Mouse (Mus musculus): ENCODE measurements around the gene Epas1. TPM values are rescaled to one million over a fixed set of nuclear protein-coding genes. Genes with fewer than 3 reads are reported as not detected.

Epas1 gene
- polyA plus RNA-seq, 2 experiments: 3.0 to 3.4 TPM

DNA sequence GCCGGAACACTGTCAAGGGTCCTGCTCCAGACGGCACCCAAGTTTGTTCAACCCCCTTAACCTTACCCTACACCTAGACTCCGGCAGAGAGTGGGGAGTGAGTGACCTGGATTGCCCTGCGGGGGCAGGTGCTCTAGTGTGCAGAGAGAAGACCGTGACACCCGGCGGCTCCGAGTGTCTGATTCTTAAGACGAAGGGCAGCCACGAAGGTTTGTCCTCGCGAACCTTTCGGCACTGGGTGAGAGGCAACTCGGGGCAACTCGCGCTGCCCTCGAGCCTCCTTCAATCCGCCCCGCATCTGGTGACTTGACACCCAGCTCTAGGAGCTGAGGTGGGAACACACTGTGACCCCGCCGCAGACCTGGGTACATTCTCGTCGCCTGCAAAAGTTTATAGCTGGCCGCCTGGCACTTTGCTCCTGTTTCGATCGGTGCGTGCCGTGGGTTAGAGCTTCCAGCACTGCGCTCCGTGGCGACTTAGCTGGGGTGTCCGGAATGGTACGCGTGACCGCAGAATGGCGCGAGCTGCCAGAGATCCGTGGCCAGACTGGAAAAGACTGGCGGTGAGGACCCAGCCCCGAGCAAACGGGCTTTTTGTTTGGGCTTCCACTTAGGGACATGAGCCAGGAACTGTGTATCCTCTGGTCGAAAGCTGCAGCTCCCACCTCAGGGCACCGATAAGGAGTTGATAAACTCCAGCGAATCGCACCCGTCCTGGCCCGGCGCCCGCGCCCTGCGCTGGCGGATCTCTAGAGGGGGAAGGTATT is 1.5 kb downstream of the Epas1 start:
- WGBS (ENCODE audit: insufficient replicate concordance): under 1% methylated on average over 52 of the region's 52 CpGs
- H3K36me3 ChIP-seq (replicated peaks; ENCODE audit: control insufficient read depth, insufficient read depth, low read depth): no peaks in the 10 kb centered on the region
- peak overlapping the region; percentile 49 to 52 for H3K4me3 ChIP-seq (ENCODE audit: insufficient read depth in 1 of 2, low read depth in 2 of 2, low read length in 2 of 2)
- H3K9me3 ChIP-seq (ENCODE audit: control insufficient read depth, low read length): no peaks in the 10 kb centered on the region
- peaks cover 0 to 4% of the 10 kb centered on the region in 2 experiments; a peak in 1 of 4 replicates for H3K4me1 ChIP-seq (replicated peaks; ENCODE audit: control insufficient read depth in 2 of 2, insufficient read depth in 2 of 2, low read length in 1 of 2)
- TF ChIP-seq CTCF (IDR thresholded peaks at IDR 0.05; ENCODE audit: low read depth): no peak
- TF ChIP-seq EP300 (IDR thresholded peaks at IDR 0.05; ENCODE audit: low read depth): no peak
- ATAC-seq (ENCODE audit: insufficient read depth) (no peak), DNase-seq (ENCODE audit: low read depth in 3 of 3, low spot score in 3 of 3) (no peak)
- peaks cover 47% of the 10 kb centered on the region for H3K27me3 ChIP-seq (ENCODE audit: control insufficient read depth, insufficient read depth, low read length)
- peak overlapping the region; percentile 57 for H3K4me2 ChIP-seq (ENCODE audit: low read depth)
- H3K9ac ChIP-seq (replicated peaks): no peak overlapping the region; the same call in 1 of the 2 replicates
- H3K27ac ChIP-seq: no peak overlapping the region

DNA sequence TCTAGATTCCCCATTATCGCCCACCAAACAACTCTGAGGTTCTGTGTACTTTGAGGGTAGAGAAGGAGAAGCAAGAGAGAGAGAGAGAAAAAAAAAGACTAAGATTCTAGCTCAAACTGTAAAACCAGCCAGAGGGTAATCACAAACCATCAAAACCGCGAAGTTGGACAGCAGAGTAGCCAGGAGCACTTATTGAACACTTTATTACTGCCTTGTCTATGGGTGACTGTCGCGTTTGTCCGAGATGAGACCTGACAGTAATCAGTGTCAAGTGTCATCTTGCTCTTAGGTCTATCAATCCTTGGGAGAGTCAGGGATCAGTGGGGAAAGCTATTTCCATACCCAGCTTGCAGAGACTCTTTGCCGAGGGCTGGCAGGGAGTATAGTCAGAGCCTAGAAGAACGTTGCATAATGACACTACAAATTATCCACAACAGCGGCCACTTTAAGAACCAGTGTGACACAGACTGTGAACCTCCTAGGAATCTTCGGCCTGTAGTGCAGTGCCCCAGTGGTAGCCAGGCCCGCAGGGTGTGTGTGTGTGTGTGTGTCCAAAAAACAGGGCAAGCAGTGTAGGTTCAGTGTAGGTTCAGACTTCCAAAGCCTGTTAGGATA is 2.2 kb downstream of the Epas1 start:
- H3K4me2 ChIP-seq (ENCODE audit: low read depth): peak overlapping the region; percentile 57
- H3K9ac ChIP-seq (replicated peaks): no peak overlapping the region
- no peak for DNase-seq (ENCODE audit: low read depth in 3 of 3, low spot score in 3 of 3)
- peaks cover 47% of the 10 kb centered on the region for H3K27me3 ChIP-seq (ENCODE audit: control insufficient read depth, insufficient read depth, low read length)
- TF ChIP-seq CTCF (IDR thresholded peaks at IDR 0.05; ENCODE audit: low read depth) (no peak), EP300 (IDR thresholded peaks at IDR 0.05; ENCODE audit: low read depth) (no peak)
- H3K36me3 ChIP-seq (replicated peaks; ENCODE audit: control insufficient read depth, insufficient read depth, low read depth): no peaks in the 10 kb centered on the region
- ATAC-seq (ENCODE audit: insufficient read depth): no peak
- peaks cover 0 to 4% of the 10 kb centered on the region in 2 experiments; a peak in 1 of 4 replicates for H3K4me1 ChIP-seq (replicated peaks; ENCODE audit: control insufficient read depth in 2 of 2, insufficient read depth in 2 of 2, low read length in 1 of 2)
- no peaks in the 10 kb centered on the region for H3K9me3 ChIP-seq (ENCODE audit: control insufficient read depth, low read length)
- H3K27ac ChIP-seq: no peak overlapping the region
- peak overlapping the region; percentile 3 to 52; a peak in 3 of 4 replicates for H3K4me3 ChIP-seq (ENCODE audit: insufficient read depth in 1 of 2, low read depth in 2 of 2, low read length in 2 of 2)
- WGBS (ENCODE audit: insufficient replicate concordance): 22% methylated on average over 11 of the region's 11 CpGs

DNA sequence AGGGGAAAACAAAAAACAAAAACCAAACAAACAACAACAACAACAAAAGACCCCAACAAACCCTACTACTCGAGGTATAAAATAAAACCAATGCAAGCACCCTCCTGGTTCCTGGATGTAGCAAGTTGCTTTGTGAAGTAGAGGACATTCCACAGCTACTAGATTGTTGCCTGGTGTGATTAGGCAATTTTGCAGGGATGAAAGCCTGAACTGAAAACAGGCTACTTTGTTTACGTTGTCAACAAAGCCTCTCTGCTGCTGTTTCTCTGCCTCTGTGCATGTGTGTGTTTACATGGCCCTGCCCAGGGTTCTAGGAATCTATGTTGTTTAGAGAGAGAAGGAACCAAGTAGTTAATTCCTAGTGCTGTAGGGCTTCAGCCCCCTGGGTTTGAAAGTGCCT is 4.1 kb downstream of the Epas1 start:
- DNase-seq (ENCODE audit: low read depth in 3 of 3, low spot score in 3 of 3) (no peak), ATAC-seq (ENCODE audit: insufficient read depth) (no peak)
- Histone ChIP-seq H3K4me3 (ENCODE audit: insufficient read depth in 1 of 2, low read depth in 2 of 2, low read length in 2 of 2) (no peak overlapping the region), H3K9me3 (ENCODE audit: control insufficient read depth, low read length) (no peaks in the 10 kb centered on the region), H3K4me2 (ENCODE audit: low read depth) (no peak overlapping the region), H3K36me3 (replicated peaks; ENCODE audit: control insufficient read depth, insufficient read depth, low read depth) (no peaks in the 10 kb centered on the region), H3K9ac (replicated peaks) (no peak overlapping the region), H3K27me3 (ENCODE audit: control insufficient read depth, insufficient read depth, low read length) (peaks cover 41% of the 10 kb centered on the region), H3K27ac (no peak overlapping the region), H3K4me1 (replicated peaks; ENCODE audit: control insufficient read depth in 2 of 2, insufficient read depth in 2 of 2, low read length in 1 of 2) (peaks cover 0 to 4% of the 10 kb centered on the region in 2 experiments; a peak in 1 of 4 replicates)
- 33% methylated on average over 2 of the region's 2 CpGs for WGBS (ENCODE audit: insufficient replicate concordance)
- TF ChIP-seq CTCF (IDR thresholded peaks at IDR 0.05; ENCODE audit: low read depth): no peak
- no peak for TF ChIP-seq EP300 (IDR thresholded peaks at IDR 0.05; ENCODE audit: low read depth)

DNA sequence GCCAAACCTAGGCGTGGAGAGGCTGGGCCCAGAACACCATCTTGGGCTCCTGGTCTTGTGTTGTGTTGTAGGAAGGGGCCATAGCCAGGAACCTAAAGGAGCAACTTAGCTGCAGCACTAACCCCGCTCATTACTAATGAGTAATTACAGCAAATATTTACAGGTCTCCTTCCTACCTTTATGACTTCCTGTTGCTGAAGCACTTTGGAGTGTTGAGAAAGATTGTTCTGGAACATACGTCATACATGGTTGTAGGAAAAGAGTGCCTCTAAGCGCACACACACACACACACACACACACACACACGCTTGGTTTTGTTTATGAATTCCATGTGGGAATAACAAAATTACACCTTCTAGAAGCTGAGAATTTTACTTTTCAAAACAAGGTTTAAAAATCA is 8.4 kb downstream of the Epas1 start:
- Histone ChIP-seq H3K9me3 (ENCODE audit: control insufficient read depth, low read length) (no peaks in the 10 kb centered on the region), H3K27ac (no peak overlapping the region), H3K9ac (replicated peaks) (no peak overlapping the region), H3K27me3 (ENCODE audit: control insufficient read depth, insufficient read depth, low read length) (no peaks in the 10 kb centered on the region), H3K4me1 (replicated peaks; ENCODE audit: control insufficient read depth in 2 of 2, insufficient read depth in 2 of 2, low read length in 1 of 2) (peaks cover 0 to 6% of the 10 kb centered on the region in 2 experiments; a peak in 2 of 4 replicates), H3K36me3 (replicated peaks; ENCODE audit: control insufficient read depth, insufficient read depth, low read depth) (no peaks in the 10 kb centered on the region), H3K4me2 (ENCODE audit: low read depth) (no peak overlapping the region), H3K4me3 (ENCODE audit: insufficient read depth in 1 of 2, low read depth in 2 of 2, low read length in 2 of 2) (no peak overlapping the region)
- ATAC-seq (ENCODE audit: insufficient read depth) (no peak), DNase-seq (ENCODE audit: low read depth in 3 of 3, low spot score in 3 of 3) (no peak)
- WGBS (ENCODE audit: insufficient replicate concordance): 47% methylated on average over 5 of the region's 5 CpGs
- TF ChIP-seq EP300 (IDR thresholded peaks at IDR 0.05; ENCODE audit: low read depth): no peak
- TF ChIP-seq CTCF (IDR thresholded peaks at IDR 0.05; ENCODE audit: low read depth): no peak

Data from liver, embryonic 14.5 days (tissue).